Mouse (Mus musculus): ENCODE results near the gene Esyt2.

Esyt2 gene

DNA sequence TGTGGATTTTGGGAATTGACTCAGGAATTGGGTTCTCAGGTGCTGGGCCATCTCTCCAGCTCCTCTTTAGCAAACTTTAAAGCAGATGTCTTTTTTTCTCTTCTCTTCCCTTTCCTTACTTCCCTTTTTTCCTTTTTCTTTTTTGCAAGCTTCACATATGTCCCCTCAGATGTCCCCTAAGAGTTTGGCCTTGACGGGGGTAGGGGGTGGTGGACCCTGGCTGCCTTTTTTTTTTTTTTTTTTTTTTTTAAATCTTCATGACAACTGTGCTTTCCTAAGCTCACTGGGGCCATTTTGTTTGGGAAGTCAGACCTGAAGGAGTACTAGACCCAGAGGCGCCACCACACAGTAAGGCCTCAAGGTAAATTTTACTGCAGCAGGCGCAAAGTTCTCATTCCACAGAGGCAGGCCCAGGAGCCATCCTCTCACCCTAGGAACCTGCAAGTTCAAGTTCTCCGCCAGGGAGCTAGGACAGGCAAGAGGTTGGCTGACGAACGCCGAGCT, 795 bp upstream of the Esyt2 start:
- DNase-seq (ENCODE audit: low spot score) = no peak

DNA sequence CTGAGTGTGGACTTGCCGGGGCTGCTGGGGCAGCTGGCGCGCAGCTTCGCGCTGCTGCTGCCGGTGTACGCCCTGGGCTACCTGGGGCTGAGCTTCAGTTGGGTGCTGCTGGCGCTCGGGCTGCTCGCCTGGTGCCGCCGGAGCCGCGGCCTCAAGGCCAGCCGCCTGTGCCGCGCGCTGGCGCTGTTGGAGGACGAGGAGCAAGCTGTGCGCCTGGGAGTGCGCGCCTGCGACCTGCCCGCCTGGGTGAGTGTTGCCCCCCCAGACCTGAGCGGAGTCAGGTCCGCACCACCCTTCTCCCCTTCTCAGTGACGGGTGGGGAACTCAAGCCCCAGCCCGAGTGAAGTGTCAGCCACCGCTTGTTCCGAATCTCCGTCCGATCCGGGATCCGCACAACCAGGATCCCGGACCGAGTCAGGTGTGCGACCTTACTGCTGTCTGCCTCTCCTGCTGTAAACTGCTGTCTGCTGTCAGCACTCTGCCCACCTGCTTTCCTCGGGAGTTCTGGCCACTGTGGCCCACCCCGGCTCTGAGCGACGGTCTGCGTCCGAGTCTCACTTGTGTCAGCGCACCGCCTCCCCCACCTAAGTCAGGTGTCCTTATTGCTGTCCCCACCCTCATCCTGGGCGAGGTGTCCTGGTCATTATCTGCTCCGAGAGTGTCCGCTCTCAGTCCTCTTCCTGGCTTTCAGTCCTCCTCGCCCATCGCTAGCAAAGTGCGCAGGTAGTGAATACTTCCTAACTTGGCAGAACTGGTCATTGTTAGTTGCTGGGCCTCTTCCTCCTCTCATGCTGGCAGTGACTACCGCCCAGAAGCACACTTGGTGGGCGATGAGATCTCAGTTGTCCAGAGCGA, 658 bp downstream of the Esyt2 start:
- no peak for DNase-seq (ENCODE audit: low spot score)

DNA sequence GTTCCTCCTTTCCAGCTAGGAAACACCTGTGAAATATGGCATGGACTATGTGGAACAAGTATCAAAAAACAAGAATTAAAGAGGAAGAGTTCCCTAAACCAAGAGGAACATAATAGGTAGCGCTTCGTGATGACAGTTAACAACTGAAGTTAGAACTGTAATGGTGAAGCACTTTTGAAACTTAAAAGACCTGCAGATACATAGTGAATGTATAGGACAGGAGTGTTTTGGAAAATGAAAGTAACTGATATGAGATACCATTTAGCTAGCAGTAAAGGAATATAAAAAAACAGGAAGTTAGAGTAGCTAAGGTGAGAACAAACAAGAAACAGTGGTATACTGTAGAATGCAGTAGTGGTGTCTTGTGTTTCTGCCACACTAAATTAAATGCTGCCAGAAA, 1.9 kb downstream of the Esyt2 start:
- no peak for DNase-seq (ENCODE audit: low spot score)

DNA sequence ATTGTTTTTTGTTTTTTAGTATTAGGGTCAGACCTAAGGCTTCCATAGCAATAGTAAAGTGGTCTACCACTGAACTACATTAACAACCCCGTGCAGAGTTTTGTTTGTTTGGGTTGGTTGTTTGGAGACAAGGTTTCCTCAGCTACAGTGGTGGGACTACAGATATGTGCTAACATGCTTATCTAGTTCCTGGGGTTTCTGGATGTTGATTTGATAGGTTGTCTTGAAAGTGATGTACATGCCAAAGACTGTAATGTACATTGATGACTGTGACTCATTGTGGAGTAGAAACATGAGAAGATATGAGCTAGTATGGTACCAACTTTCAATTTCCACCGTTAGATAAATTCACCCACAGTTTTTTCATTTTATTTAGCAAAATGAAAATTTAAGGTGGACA, 2.5 kb downstream of the Esyt2 start:
- no peak for DNase-seq (ENCODE audit: low spot score)

DNA sequence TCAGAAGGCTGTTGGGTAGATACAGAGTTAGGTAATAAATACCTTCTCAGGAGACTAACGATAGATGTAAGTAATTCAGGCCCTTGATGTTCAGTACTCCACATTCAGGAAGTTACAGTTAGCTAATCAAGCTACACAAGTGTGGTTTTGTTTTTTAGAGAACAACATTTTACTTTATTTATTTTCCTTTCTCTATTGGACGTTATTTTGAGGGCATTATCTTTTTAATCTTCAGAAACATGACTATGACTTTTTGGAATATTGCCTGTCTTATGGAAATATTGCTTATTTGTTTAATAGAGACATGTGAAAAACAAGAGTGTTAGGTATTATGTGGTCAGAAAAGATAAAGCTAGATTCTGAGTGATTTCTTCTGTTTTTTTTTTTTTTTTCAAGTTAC, 12.2 kb downstream of the Esyt2 start:
- no peak for DNase-seq (ENCODE audit: low spot score)

DNA sequence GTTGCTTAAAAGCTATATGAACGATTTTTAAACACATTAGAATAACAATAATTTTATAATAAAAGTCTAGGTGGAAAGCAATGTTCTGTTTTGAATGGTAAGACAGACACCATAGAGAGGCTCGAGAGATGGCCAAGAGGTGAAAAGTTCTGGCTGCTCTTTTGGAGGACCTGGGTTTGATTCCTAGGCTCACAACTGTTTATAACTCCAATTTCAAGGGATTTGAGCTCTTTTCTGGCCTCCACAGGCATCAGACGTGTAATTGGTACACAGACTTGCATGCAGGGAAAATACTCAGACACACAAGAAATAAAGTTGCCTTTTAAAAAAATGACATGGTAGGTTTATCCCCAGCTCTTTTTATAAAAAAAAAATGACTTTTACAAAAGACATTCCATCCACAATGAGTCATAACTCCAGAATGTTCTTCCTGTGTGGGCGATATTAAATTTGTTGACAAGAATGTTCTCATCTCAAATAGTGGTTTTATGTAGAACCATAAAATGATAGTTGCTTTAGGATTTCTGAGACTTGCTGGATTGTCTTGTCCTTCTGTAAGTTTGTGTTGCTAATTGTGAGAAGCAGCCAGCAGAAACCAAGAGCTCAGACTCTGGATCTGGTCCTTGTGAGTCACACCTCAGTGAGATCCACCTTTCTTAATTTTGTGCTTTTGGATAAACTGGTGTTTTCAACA, 12.8 kb downstream of the Esyt2 start:
- no peak for DNase-seq (ENCODE audit: low spot score)

DNA sequence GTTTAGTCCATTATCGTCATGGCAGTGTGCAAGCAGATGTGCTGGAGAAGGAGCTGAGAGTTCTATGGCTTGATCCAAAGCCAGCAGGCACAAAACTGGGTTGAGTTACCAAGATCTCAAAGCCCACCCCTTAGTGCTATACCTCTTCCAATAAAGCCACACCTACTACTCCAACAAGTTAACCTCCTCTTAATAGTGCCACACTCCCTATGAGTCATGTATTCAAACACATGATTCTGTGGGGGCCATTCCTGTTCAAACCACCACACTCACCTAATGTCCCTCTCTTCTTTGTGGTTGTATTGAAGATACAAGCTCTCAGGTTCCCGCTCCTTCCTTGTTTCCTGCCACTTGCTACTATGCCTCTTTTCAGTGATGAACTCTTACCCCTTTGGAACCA, 18.9 kb downstream of the Esyt2 start:
- no peak for DNase-seq (ENCODE audit: low spot score)

DNA sequence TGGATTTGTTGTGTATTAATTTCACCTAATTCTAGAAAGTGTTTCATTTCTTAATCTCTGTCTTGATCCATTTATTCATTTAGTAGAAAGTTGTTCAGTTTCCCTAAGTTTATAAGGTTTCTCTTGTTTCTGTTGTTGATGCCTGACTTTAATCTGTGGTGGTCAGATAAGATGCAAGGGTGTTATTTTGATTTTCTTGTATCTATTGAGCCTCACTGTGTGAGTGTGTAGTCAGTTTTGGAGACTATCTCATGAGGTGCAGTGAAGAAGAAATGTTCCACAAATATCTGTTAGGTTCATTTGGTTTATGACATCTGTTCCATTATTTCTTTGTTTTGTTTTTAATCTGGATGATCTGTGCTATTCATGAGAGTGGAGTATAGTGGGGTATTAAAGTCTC, 21.2 kb downstream of the Esyt2 start:
- no peak for DNase-seq (ENCODE audit: low spot score)

DNA sequence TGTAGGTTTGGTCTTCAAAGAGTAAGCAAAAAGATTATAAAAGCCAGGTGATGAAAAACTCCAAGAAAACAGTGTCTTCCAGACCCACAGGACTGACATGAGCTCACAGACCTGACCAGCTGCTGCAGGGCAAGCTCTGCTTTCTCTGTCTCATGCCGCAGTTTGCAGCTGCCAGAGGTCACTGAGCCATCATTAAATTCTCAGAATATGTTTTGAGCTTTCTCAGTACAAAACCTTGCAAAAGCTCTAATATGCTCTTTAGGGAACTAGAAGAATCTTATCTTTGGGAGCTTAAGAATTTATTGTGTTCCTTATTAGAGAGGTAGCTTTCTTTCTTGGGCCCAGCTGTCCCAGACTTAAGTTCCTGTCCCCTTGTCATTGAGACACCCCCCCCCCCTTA, 25.0 kb downstream of the Esyt2 start:
- DNase-seq (ENCODE audit: low spot score) = no peak

DNA sequence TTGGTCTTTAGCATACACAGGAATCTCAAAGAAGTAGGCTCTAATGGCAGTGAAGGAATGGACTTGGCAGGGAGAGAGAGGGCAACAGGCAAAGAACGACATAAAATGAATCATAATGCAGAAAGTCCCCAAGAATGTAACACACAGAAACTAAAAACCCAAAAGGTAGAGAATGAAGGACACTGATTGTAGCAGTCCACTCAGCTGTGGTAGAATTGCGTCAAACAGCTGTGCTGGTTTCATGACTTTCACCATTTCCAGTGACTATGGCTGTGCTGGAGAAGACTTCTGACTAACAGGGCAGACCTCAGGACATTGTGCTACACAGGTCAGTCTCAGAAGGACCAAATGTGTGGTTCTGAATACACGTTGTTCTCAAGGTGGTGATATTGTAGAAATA, 26.9 kb downstream of the Esyt2 start:
- no peak for DNase-seq (ENCODE audit: low spot score)

DNA sequence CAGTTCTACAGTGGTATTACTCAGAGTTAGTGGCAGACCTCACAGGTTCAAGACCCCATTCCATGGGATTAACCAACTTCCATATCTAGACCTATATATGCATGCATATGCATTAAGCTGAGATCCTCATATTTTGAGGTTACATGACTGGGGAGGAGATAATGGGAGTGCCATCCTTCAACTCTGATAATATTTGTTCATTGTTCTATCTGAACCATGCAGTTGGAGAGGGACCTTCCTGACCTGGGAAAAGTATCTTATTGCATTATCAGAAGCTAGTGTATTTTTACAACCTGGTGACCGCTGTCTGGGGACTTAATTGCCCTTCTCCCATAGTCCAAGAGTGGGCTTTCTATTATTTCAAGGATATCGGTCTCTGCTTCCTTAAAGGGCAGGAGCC, 27.6 kb downstream of the Esyt2 start:
- no peak for DNase-seq (ENCODE audit: low spot score)

DNA sequence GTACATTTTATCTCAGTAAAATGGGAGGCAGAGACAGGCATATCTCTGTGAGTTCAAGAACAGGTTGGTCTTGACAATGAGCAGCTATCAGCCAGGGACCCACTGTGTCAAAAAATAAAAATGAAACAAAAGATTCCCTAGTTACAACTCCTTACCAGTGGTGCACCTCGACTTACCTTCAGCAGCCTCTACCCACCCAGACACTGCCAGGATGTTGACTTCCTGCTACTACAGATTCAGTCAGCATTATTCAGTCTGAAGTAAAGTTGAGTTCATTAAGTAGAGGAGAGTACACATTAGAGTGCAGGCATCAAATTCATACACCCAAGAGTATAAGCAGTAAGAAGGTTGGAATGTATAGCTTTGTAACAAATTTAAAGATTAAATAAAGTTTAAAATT, 32.8 kb downstream of the Esyt2 start:
- no peak for DNase-seq (ENCODE audit: low spot score)

DNA sequence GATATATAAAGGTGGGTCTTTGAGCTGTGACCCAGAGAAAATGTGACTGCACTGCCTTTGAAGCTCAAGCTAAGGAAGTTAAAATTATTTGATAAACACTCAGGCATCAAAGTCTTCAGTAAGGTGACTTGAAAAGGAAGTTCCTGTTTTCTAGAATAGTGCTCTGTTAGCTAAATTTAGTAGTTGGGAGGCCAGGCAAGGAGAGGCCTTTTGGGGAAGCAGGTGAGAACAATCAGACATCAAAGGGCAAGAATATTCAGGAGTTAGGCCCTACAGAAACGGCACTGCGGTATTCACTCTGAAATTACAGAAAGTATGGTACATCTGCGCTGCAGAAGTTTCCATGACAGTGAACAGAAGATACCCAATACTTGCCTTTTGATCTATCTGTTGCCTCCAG, 34.5 kb downstream of the Esyt2 start:
- no peak for DNase-seq (ENCODE audit: low spot score)

DNA sequence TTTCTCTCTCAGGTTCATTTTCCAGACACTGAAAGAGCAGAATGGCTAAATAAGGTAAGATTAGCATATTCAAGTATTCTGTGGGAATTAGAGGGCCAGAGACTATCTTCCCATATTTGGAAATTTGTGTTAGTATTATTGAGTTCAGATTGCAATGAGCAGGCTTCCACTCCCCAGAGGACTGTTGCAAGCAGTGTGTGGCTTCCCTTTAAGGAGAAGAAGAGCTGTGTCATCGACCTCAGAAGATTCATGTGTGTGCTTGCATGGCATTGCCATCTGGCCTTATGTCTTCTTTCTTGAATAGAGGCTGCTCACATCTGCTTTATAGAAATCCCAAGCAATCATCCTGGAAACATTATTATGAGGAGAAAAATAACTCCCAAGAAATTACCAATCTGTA, 36.8 kb downstream of the Esyt2 start:
- DNase-seq (ENCODE audit: low spot score) = no peak

DNA sequence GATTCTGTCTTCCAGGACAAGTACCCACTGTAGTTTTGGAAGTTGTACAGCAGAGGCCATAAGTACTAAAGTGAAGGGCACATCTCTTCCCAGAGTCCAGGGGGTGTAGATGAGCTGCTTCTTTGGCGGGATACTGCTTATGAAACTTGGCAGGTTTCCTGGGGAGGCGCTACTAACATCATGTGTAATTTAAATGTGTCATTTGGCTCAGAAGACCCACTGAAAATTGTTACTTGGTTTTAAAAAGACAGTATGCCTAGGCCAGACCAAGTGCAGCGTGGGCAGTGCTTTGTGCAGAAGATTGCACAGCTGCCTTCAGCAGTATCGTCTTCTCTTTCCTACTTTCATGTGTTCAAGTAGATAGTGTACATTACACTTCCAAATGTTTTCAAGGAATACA, 44.5 kb downstream of the Esyt2 start:
- no peak for DNase-seq (ENCODE audit: low spot score)

DNA sequence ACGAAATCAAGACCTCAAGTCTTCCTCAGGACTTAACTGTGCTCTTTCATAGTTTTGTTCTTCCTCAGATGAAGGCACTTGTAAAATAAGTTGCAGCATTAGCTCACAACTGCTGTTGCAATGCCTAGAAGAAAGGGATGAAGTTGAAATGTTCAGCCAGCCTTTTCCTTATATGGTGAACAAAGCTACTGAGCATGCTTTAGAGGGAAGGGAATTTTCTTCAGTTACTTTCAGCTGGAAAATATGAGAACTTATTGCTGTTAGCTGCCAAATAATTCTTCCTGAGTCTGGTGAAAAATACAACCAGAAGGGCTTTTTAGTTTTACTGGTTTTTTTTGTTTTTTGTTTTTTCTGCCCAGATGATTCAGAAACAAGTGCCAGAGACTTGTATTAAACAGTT, 45.2 kb downstream of the Esyt2 start:
- no peak for DNase-seq (ENCODE audit: low spot score)

DNA sequence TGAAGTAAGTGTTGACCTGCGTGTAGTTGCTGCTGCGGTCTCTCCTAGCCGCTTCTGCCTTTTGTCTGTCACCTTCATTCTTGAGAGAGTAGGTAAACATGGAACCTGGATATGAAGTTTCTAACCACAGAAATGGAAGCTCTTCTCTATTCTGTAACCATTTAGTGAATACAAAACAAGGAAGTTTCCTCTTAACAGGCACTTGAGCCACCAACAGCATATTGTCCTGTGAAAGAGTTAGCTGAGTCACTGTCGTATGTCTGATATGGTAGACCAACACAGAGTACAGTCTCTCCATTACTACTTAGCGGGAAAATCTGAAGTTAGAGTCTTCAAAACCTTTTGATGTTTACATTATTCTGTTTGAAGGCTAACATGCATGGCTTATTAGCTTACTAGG, 53.3 kb downstream of the Esyt2 start:
- DNase-seq (ENCODE audit: low spot score) = no peak

DNA sequence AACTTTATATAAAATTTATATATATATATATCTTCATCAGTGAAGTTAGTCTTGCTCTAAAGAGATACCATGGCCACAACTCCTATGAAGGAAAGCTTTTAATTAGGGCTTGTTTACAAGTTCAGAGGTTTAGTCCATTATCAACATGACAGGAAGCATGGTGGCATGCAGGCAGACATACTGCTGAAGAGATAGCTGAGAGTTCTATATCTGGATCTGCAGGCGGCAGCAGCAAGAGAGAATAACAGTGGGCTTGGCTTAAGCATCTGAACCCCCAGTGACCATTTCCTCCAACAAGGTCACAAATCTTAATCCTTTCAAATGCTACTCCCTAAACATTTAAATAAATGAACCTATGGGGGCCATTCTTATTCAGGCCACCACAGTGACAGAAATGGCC, 59.2 kb downstream of the Esyt2 start:
- no peak for DNase-seq (ENCODE audit: low spot score)

DNA sequence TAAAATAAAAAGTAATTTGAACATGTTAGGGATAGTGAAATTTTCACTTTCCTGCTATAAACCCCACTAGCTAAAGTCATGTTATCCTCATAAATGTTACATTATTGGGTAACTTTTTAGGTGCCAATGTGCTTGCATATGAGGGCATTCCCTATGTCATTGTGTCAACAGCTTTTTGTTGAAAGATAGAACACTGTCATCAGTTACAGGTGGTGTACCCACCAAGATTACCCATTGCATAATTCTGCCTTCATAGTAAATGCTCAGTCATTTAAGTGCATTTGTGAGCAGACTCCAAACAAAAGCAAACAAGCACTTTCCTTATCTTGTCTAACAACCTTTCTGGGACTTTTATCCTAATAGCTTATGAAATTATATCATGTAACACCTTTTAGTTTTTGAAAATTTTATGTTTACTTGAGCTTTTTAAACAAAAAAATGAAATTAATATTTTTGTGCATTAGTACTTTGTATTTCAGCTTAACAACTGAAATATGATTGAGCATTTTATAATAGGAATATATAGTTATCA, 67.8 kb downstream of the Esyt2 start:
- DNase-seq (ENCODE audit: low spot score) = no peak

DNA sequence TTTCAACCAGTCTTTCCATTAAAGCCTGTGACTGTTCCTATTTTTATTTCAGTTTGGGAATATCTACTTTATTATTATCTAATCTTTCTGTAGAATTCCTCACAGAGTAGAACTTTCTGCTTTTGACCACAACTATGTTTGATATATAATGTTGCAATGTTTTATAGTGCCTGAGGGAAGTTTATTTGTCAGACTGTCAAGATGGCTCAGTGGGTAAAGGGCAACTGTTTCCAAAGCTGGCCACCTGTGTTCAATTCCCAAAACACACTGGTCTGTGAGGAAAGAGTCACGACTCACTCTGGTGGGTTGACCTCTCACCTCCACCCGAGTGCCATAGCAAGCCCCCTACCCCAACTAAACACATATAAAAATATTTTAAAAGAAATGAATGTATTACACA, 68.4 kb downstream of the Esyt2 start:
- DNase-seq (ENCODE audit: low spot score) = no peak

DNA sequence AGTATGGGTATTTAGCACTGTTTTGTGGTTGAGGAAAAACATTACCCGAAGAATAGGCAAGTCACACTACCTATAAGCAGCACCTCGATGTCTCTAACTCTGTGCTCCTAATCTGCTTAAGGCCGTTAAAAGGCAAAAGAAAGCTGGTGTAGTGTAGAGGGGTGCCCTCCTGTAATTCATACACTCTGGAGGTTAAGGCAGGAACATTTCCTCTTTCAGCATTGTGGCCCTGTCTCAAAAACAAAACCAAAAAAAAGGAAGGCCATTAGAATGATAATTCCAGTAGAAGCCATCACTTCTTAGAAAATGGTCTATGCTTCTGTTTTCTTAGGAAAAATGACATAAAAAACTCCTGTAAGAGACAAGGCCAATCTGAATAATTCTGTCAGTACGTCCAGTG, 70.0 kb downstream of the Esyt2 start:
- DNase-seq (ENCODE audit: low spot score) = no peak

DNA sequence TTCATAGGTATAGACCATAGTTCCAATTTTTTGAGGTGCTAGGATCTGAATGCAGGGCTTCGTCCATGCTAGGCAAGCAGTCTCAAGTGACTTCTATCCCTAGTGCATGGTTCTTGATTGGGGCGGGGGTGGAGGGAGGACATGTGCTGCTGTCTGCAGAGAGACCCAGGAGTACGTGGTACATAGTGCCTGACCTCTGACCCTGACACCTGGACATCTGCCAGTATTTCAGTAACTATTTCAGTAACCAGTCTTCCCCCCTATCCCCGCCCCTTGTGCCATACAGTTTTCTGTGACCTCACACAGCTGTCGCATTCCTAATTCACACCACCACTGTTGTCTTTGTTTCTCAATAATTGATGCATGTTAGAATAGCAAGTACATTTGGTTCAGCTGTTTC, 71.4 kb downstream of the Esyt2 start:
- DNase-seq (ENCODE audit: low spot score) = no peak

DNA sequence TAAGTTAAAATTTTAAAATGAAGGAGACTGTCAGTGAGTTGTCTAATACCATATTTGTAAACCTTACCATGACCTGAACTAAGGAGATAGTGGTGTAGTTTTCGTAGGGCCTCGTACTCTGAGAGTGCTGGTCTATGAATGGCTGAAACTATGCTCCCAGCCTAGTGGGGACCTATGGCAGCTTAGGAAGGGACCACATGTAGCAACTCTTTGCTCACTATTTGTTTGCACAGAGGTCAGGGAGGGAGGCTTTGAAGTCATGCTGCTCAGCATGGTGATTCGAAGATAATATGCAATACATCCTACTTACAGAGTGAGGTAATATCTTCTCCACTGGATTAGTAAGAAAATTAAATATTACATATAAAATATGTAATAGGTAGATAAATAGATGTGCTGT, 73.7 kb downstream of the Esyt2 start:
- DNase-seq (ENCODE audit: low spot score) = no peak
